Mouse (Mus musculus) hindbrain, postnatal 0 days (tissue): Measurements from ENCODE around the gene Arhgap20. TPM values are rescaled to one million over a fixed set of nuclear protein-coding genes. Genes with fewer than 3 reads are reported as not detected.

Experiments
- ATAC-seq: fragments of 200-750 bp; cut with Nextera tagmentation; 2 replicates; pipeline ENCODE4 v1.8.0; 2017; ENCODE audit warnings: mild to moderate bottlenecking, moderate TSS enrichment, moderate library complexity
- DNase-seq: peaks from one replicate; pipeline ENCODE4 v3.0.0-alpha.2; 2015; ENCODE audit warnings: low spot score
- H3K27ac ChIP-seq: fragments of 300-500 bp; sonication (generic); 2 replicates; pipeline ENCODE4 v1.5.1; 2014; ENCODE audit warnings: mild to moderate bottlenecking
- H3K27me3 ChIP-seq: fragments of 300-500 bp; sonication (generic); 2 replicates; pipeline ENCODE4 v1.6.1; 2014; ENCODE audit warnings: low read length, mixed read lengths; ENCODE audit not compliant: insufficient read depth
- H3K36me3 ChIP-seq: fragments of 300-500 bp; sonication (generic); 2 replicates; pipeline ENCODE4 v1.6.1; 2014; ENCODE audit warnings: low read length, mixed read lengths; ENCODE audit not compliant: insufficient read depth
- H3K4me1 ChIP-seq: fragments of 300-500 bp; sonication (generic); 2 replicates; pipeline ENCODE4 v1.6.1; 2014; ENCODE audit warnings: antibody characterized with exemption, low read length, mixed read lengths; ENCODE audit not compliant: insufficient read depth
- H3K4me2 ChIP-seq: fragments of 300-500 bp; sonication (generic); 2 replicates; pipeline ENCODE4 v1.6.1; 2014; ENCODE audit warnings: low read depth, mild to moderate bottlenecking, low read length, moderate library complexity, mixed read lengths
- H3K4me3 ChIP-seq: fragments of 300-500 bp; sonication (generic); 2 replicates; pipeline ENCODE4 v1.5.1; 2014; ENCODE audit warnings: low read length
- H3K9ac ChIP-seq: fragments of 300-500 bp; sonication (generic); replicated peaks from 2 replicates; pipeline ENCODE4 v1.6.1; 2014; ENCODE audit warnings: mild to moderate bottlenecking, low read length, moderate library complexity, mixed read lengths
- H3K9me3 ChIP-seq: fragments of 300-500 bp; sonication (generic); 2 replicates; pipeline ENCODE4 v1.6.1; 2016; ENCODE audit warnings: low read length, mixed read lengths
- CTCF ChIP-seq: IDR thresholded peaks from 2 replicates; pipeline ENCODE4 v1.5.1; 2016; ENCODE audit warnings: antibody characterized with exemption, control low read depth, low read depth
- WGBS: fragments of 180-500 bp; shearing (Covaris S2); extraction: QIAGEN DNeasy Blood & Tissue Kit; methylation state at CpG from one replicate; pipeline ENCODE4 v1.1.7; 2014; 5-methylcytosine and 5-hydroxymethylcytosine counted together
- polyA plus RNA-seq: library from polyadenylated mRNA; unstranded; fragments of >200 nt; fragmentation: Nextera tagmentation; extraction: Ambion mirVana; gene quantifications from 2 replicates; pipeline ENCODE4 v1.2.1, GENCODE M21; 2015
- total RNA-seq: library from RNA; depleted of rRNA; stranded (reverse); fragments of >200 nt; gene quantifications from 2 replicates; pipeline ENCODE4 v1.2.3, GENCODE M21; 2014

Arhgap20 gene
- total and polyA plus RNA-seq, 2 experiments from 2014 or later: 30.5 to 34.8 TPM

DNA sequence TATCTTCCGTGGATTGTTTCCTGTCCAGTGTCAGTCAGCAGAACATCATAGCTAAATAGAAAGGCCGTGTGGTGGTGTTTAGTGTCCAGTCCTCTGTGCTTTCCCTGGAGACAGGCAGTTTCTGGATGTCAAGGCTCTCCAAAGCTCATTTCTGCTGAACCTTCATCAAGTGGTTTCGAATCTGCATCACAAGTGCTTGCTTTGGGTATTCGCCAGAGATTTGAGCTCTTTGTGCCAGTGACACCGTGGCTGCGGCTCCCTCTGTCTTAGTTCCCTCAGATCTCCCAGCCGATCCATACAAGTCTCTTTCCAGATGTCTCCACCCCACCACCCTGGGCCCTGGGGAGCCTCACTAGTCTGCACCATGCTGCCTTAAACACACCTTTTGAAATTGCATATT lies 72.6 kb downstream of the Arhgap20 start:
- Histone ChIP-seq H3K4me3 (no peak overlapping the region), H3K4me2 (no peak overlapping the region), H3K36me3 (peaks cover 3% of the 10 kb centered on the region; the same call in 1 of the 2 replicates), H3K27ac (no peak overlapping the region), H3K9ac (no peak overlapping the region), H3K27me3 (no peaks in the 10 kb centered on the region), H3K4me1 (no peaks in the 10 kb centered on the region), H3K9me3 (no peaks in the 10 kb centered on the region)
- DNase-seq: no peak
- ATAC-seq: no peak
- WGBS: 55% methylated on average over 7 of the region's 7 CpGs
- TF ChIP-seq CTCF: no peak

DNA sequence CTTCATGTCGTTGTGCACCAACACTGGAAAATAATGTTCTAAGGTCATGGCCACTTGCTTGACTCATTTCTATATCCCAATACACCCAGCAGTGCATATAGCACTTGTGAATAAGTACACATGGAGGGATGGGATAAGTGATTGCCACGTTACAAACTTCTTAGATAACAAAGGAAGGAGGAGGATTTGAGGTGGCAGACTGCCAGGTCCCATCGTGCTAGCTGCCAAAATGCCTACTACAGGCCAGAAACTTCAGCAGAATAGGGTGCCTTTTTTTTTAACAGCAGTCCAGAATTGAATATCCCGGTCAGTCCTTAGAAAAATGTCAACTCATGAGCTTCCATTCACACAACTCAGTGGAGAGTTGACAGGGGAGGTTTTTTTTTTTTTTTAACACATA lies 78.1 kb downstream of the Arhgap20 start:
- no peaks in the 10 kb centered on the region for H3K4me1 ChIP-seq
- no peak overlapping the region for H3K4me2 ChIP-seq
- ATAC-seq (no peak), DNase-seq (peak; percentile 40)
- no peaks in the 10 kb centered on the region for H3K9me3 ChIP-seq
- H3K27me3 ChIP-seq: no peaks in the 10 kb centered on the region
- no peak overlapping the region for H3K9ac ChIP-seq
- H3K4me3 ChIP-seq: no peak overlapping the region
- peaks cover 3% of the 10 kb centered on the region; the same call in 1 of the 2 replicates for H3K36me3 ChIP-seq
- no peak for TF ChIP-seq CTCF
- WGBS: 34% methylated on average over 4 of the region's 4 CpGs
- no peak overlapping the region for H3K27ac ChIP-seq

DNA sequence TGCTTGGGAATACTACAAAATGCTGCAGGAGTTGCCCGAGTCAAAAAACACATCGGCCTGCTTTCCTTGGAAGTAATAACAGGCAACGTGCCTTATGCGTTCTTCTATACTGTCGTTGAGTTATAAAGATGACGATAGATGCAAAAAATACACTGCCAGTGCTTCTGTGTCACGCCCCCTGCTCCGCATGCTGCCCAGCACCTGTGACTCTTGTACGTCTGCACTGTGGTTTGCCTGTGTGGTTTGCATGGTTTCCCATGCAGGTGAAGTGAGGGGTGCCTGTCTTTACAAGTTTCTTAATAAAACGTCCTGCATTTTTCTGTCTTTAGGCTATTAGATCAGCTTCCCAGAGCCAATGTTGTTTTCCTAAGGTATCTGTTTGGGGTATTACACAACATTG lies 80.7 kb downstream of the Arhgap20 start:
- Histone ChIP-seq H3K9ac (no peak overlapping the region), H3K4me1 (no peaks in the 10 kb centered on the region), H3K36me3 (peaks cover 17% of the 10 kb centered on the region; the same call in 1 of the 2 replicates), H3K27me3 (no peaks in the 10 kb centered on the region), H3K4me3 (no peak overlapping the region), H3K4me2 (no peak overlapping the region), H3K27ac (no peak overlapping the region), H3K9me3 (no peaks in the 10 kb centered on the region)
- WGBS: 92% methylated on average over 10 of the region's 10 CpGs
- DNase-seq (no peak), ATAC-seq (no peak)
- no peak for TF ChIP-seq CTCF

DNA sequence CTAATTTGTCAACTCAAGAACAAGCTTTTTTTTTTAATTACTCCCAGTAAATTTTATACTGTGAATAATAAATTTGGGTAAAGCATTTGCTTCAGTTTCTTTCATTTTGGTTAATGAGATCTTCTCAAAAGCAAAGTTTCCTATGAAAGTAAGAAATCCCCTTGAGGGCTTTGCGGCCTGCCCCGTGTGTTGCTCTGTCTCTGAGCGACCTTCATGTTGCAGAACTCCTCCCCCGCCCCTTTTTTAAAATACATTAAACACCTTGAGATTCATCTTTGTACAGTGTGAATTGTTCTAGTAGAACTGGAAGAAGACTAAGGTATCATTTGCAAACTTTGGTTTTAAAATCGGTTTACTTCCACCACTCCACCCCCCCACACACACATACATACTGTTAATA lies 88.6 kb downstream of the Arhgap20 start:
- Histone ChIP-seq H3K9ac (no peak overlapping the region), H3K4me2 (no peak overlapping the region), H3K9me3 (no peaks in the 10 kb centered on the region), H3K27ac (no peak overlapping the region), H3K4me3 (no peak overlapping the region), H3K27me3 (no peaks in the 10 kb centered on the region), H3K4me1 (no peaks in the 10 kb centered on the region), H3K36me3 (peaks cover 16% of the 10 kb centered on the region; the same call in 1 of the 2 replicates)
- no peak for ATAC-seq
- WGBS: 95% methylated on average over 5 of the region's 5 CpGs
- TF ChIP-seq CTCF: no peak
- no peak for DNase-seq

DNA sequence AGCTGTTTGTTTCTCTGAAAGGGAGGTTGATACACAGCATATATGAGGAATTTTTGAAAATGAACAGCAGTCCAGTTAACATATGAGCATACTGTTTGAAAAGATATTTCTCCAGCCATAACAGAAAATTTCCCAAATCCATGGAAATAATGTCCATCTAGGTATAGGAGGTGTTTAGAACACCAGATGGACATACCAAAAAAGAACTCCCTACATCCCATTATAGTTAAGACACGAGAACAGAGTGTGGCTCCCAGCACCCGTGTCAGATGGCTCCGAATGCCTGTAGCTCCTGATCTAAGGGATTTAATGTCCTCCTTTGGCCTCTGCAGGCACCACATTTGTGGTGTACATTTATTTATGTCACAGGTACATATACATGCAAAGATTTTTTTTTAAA lies 99.1 kb downstream of the Arhgap20 start:
- Histone ChIP-seq H3K9ac (no peak overlapping the region), H3K36me3 (no peaks in the 10 kb centered on the region), H3K27ac (no peak overlapping the region), H3K4me3 (no peak overlapping the region), H3K4me2 (no peak overlapping the region), H3K9me3 (no peaks in the 10 kb centered on the region), H3K27me3 (no peaks in the 10 kb centered on the region), H3K4me1 (no peaks in the 10 kb centered on the region)
- WGBS: 86% methylated on average over 3 of the region's 3 CpGs
- no peak for TF ChIP-seq CTCF
- no peak for ATAC-seq
- no peak for DNase-seq

DNA sequence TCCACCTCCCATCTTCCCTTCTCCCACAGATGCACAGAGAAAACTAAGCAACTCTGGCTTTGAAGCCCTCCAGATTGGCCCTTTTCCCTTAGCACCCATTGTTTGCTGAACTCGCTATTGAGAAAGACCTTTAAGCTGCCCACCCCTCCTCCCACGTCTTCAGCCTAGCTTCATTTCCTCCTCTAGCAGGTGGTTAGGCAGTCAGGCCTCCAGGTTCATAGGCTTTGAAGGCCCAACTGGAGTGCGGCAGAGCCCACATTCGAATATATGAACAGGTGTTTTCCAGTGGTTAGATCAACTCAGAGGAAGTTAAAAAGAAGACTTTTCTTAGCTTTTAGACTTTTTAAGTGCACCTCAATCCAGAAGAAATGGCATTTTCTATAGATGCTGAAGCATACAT lies 101.5 kb downstream of the Arhgap20 start:
- H3K4me1 ChIP-seq: no peaks in the 10 kb centered on the region
- no peaks in the 10 kb centered on the region for H3K9me3 ChIP-seq
- no peak overlapping the region for H3K4me3 ChIP-seq
- H3K4me2 ChIP-seq: no peak overlapping the region
- TF ChIP-seq CTCF: no peak
- no peaks in the 10 kb centered on the region for H3K27me3 ChIP-seq
- ATAC-seq (no peak), DNase-seq (no peak)
- H3K36me3 ChIP-seq: no peaks in the 10 kb centered on the region
- 63% methylated on average over 4 of the region's 4 CpGs for WGBS
- H3K27ac ChIP-seq: no peak overlapping the region
- H3K9ac ChIP-seq: no peak overlapping the region

DNA sequence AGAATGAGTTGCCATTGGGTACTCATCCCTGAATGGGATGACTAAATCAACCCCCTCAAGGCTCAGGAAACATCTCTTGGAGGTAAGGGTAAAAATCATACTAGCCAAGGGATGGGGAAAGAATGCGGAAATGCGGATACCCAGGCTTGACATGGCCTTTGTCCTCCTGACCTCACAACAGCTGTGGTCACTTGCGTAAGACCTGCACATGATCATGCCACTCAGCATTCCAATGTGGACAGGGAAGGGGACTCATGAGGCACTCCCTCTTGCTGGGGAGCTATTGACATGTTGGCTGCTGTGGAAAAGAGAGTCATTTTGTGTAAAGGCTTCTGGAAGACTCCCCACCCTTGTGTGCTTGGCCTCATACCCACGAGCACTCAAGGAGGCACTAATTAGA lies 103.9 kb downstream of the Arhgap20 start:
- H3K4me2 ChIP-seq: no peak overlapping the region
- WGBS: 84% methylated on average over 4 of the region's 4 CpGs

More for the DNA sequence above, 103.9 kb downstream of the Arhgap20 start:
- ATAC-seq: no peak
- Histone ChIP-seq H3K9ac (no peak overlapping the region), H3K9me3 (no peaks in the 10 kb centered on the region), H3K4me1 (no peaks in the 10 kb centered on the region), H3K27me3 (no peaks in the 10 kb centered on the region), H3K27ac (no peak overlapping the region), H3K4me3 (no peak overlapping the region), H3K36me3 (no peaks in the 10 kb centered on the region)
- DNase-seq: no peak
- TF ChIP-seq CTCF: no peak
